In the genomic region with DNA sequence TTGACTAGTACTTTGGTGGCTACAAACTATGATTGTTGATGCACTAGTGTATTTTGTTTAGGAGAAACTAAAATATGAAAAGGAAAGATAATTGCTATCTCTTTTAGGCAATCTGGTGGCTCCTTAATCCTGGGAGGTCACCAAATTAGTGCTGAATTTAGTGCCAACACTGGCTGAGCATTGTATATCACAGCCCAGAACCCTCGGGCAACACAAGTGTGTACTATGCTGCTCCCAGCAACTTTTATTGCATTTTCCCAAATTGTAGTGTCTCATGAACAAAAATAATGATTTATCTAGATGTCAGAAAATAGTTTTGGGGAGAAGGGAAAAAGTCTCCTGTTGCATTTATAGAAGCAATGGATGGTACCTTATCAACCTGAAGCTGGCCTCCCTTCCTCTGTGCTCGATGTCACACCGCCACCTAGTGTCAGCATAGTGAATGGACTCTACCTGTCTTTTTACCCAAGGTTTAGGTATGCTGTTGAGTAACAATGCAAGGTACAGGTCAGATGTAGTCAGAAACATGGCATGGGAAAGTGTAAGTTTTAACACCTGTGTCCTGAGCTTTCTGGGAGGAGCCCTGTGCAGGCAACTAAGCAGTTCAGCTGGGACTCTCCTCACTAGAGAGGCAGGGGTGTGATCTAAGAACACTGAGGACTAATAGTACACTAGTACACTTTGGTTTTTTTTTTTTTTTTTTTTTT, we compare ENCODE assay signal across 9 mouse cellular contexts. TPM values are rescaled to one million over a fixed set of nuclear protein-coding genes. Genes with fewer than 3 reads are reported as not detected.
DNase-seq lines count a peak whose midpoint lies in the region; ATAC-seq and TF ChIP-seq lines count a peak whose summit lies in the region.
"Had no signal": no experiment of that assay in that cellular context is flagged by ENCODE, and none has a peak within 500 bp of the region (broad histone marks: within the 10 kb centered on the region; RNA-seq: fewer than 3 reads in every experiment).

No protein-coding gene starts in this region.

- H3K9ac ChIP-seq in kidney, embryonic 16.5 days (replicated peaks; ENCODE audit: low read length), result no peak overlapping the region
- H3K9ac ChIP-seq in liver, embryonic 12.5 days, result no peak overlapping the region
- H3K9ac ChIP-seq: embryonic facial prominence, embryonic 13.5 days had no signal

- no peak for TF ChIP-seq POLR2A in testis, adult 2 months (IDR thresholded peaks at IDR 0.05; ENCODE audit: control insufficient read depth, low read depth, low read length)

- no peak overlapping the region for H3K27ac ChIP-seq in testis, adult 2 months (ENCODE audit: control insufficient read depth, insufficient read depth, low read depth, low read length)
- H3K27ac ChIP-seq in kidney, embryonic 16.5 days (ENCODE audit: low read length), result no peak overlapping the region
- H3K27ac ChIP-seq in liver, embryonic 12.5 days, result no peak overlapping the region
- H3K27ac ChIP-seq: embryonic facial prominence, embryonic 13.5 days had no signal

- WGBS in kidney, embryonic 16.5 days, result 23% methylated on average over 3 of the region's 3 CpGs
- WGBS in liver, embryonic 12.5 days (ENCODE audit: insufficient replicate concordance), result 27% methylated on average over 3 of the region's 3 CpGs

- peak; percentile 95 for ATAC-seq in granulocyte monocyte progenitor cell, adult 5-6 weeks (replicated peaks; ENCODE audit: poor library complexity, severe bottlenecking)
- ATAC-seq in kidney, embryonic 16.5 days (ENCODE audit: low FRiP score, low TSS enrichment), result peak; percentile 81
- ATAC-seq in liver, embryonic 12.5 days, result peak; percentile 55

- H3K4me3 ChIP-seq in testis, adult 2 months (ENCODE audit: control insufficient read depth, low read depth, low read length), result no peak overlapping the region
- H3K4me3 ChIP-seq in kidney, embryonic 16.5 days (ENCODE audit: low read length), result no peak overlapping the region
- no peak overlapping the region for H3K4me3 ChIP-seq in liver, embryonic 12.5 days
- H3K4me3 ChIP-seq: embryonic facial prominence, embryonic 13.5 days had no signal

- no peaks in the 10 kb centered on the region for H3K9me3 ChIP-seq in kidney, embryonic 16.5 days (ENCODE audit: low read length)
- no peaks in the 10 kb centered on the region for H3K9me3 ChIP-seq in liver, embryonic 12.5 days (replicated peaks)
- H3K9me3 ChIP-seq: embryonic facial prominence, embryonic 13.5 days had no signal

- H3K36me3 ChIP-seq in testis, adult 2 months (ENCODE audit: control insufficient read depth, insufficient read depth, low read length), result no peaks in the 10 kb centered on the region
- no peaks in the 10 kb centered on the region for H3K36me3 ChIP-seq in kidney, embryonic 16.5 days (ENCODE audit: insufficient read depth, low read length)
- H3K36me3 ChIP-seq in liver, embryonic 12.5 days, result no peaks in the 10 kb centered on the region
- H3K36me3 ChIP-seq: embryonic facial prominence, embryonic 13.5 days had no signal

- peak; percentile 51; the same call in 1 of the 2 replicates for TF ChIP-seq CTCF in testis, adult 2 months (IDR thresholded peaks at IDR 0.05; ENCODE audit: control insufficient read depth, insufficient read depth, insufficient replicate concordance, low read depth, low read length)

- H3K27me3 ChIP-seq in testis, adult 2 months (ENCODE audit: control insufficient read depth, insufficient read depth, low read length), result no peaks in the 10 kb centered on the region
- H3K27me3 ChIP-seq in kidney, embryonic 16.5 days (ENCODE audit: insufficient read depth, low read length), result no peaks in the 10 kb centered on the region
- no peaks in the 10 kb centered on the region for H3K27me3 ChIP-seq in liver, embryonic 12.5 days (replicated peaks)
- H3K27me3 ChIP-seq: embryonic facial prominence, embryonic 13.5 days had no signal

- H3K4me1 ChIP-seq in testis, adult 2 months (ENCODE audit: control insufficient read depth, insufficient read depth, low read length), result no peaks in the 10 kb centered on the region
- H3K4me1 ChIP-seq in kidney, embryonic 16.5 days (ENCODE audit: insufficient read depth, low read length), result no peaks in the 10 kb centered on the region
- H3K4me1 ChIP-seq in liver, embryonic 12.5 days, result peaks cover 25% of the 10 kb centered on the region
- H3K4me1 ChIP-seq: embryonic facial prominence, embryonic 13.5 days had no signal

- no peak for DNase-seq in testis, postnatal 14 days (ENCODE audit: low spot score)
- peak; percentile 62 to 76 for DNase-seq in cerebellum, postnatal 36 days
- DNase-seq in neural tube, embryonic 10.5 days (ENCODE audit: extremely low spot score, low spot score), result peak; percentile 73
- DNase-seq in testis, postnatal 10 days (ENCODE audit: low spot score), result peak; percentile 79

- no peak overlapping the region for H3K4me2 ChIP-seq in kidney, embryonic 16.5 days (replicated peaks; ENCODE audit: low read depth, low read length)
- H3K4me2 ChIP-seq in liver, embryonic 12.5 days, result no peak overlapping the region
- H3K4me2 ChIP-seq: embryonic facial prominence, embryonic 13.5 days had no signal

RNA-seq across cellular contexts. Expression of a gene that starts 43.1 kb away (rescaled TPM):
- 2.7 and 4.2 TPM in 2 replicates for polyA plus RNA-seq in testis, adult 2 months (2012; rRNA removed)
- 14.7 and 26.2 TPM in 2 replicates for total RNA-seq in granulocyte monocyte progenitor cell, adult 5-6 weeks (2014; fragmentation: Nextera tagmentation)
- 3.1 and 5.4 TPM in 2 replicates for total RNA-seq in granulocyte monocyte progenitor cell, adult 5-6 weeks (2017)
- 9.6 and 10.7 TPM in 2 replicates for polyA plus RNA-seq in kidney, embryonic 16.5 days (2015; fragmentation: Nextera tagmentation; extraction: Ambion mirVana)
- 0.56 and 0.80 TPM in 2 replicates for polyA plus RNA-seq in liver, embryonic 12.5 days (2016; fragmentation: Nextera tagmentation; extraction: Ambion mirVana)
